Mouse (Mus musculus): ENCODE measurements around the gene Gprin3. TPM values are rescaled to one million over a fixed set of nuclear protein-coding genes. Genes with fewer than 3 reads are reported as not detected.

The Gprin3 gene
- polyA plus RNA-seq, 1 experiment from 2014 or later = 2.3 TPM

- Histone ChIP-seq H3K9me3 (replicated peaks; ENCODE audit: low read length) (no peaks in the 10 kb centered on the region), H3K36me3 (ENCODE audit: insufficient read depth, low read length) (no peaks in the 10 kb centered on the region), H3K9ac (ENCODE audit: low read depth, low read length) (peak overlapping the region; percentile 53), H3K4me2 (ENCODE audit: low read length) (peak overlapping the region; percentile 77), H3K4me1 (replicated peaks; ENCODE audit: insufficient read depth, low read length) (no peaks in the 10 kb centered on the region), H3K27ac (peak overlapping the region; percentile 68), H3K27me3 (ENCODE audit: insufficient read depth, low read length) (no peaks in the 10 kb centered on the region), H3K4me3 (replicated peaks; ENCODE audit: low read depth, low read length) (peak overlapping the region; percentile 41)
- WGBS = 44% methylated on average over 3 of the region's 3 CpGs
- DNase-seq (ENCODE audit: low spot score) (no peak), ATAC-seq (replicated peaks; ENCODE audit: low FRiP score, low read depth) (no peak)
- TF ChIP-seq CTCF (IDR thresholded peaks at IDR 0.05; ENCODE audit: low read depth) = no peak
These were observed 416 bp upstream of the Gprin3 start for GRCm38 (mm10) chr6:59426534-59426885.

- ATAC-seq (replicated peaks; ENCODE audit: low FRiP score, low read depth) = no peak
- H3K4me1 ChIP-seq (replicated peaks; ENCODE audit: insufficient read depth, low read length) = no peaks in the 10 kb centered on the region
- TF ChIP-seq CTCF (IDR thresholded peaks at IDR 0.05; ENCODE audit: low read depth) = no peak
- 74% methylated on average over 10 of the region's 10 CpGs for WGBS
- no peaks in the 10 kb centered on the region for H3K9me3 ChIP-seq (replicated peaks; ENCODE audit: low read length)
- no peak for DNase-seq (ENCODE audit: low spot score)
- 0 out of 2 replicates have a peak overlapping the region, but pooled peaks have one; percentile 68 for H3K27ac ChIP-seq
- H3K4me2 ChIP-seq (ENCODE audit: low read length) = peak overlapping the region; percentile 77
- no peaks in the 10 kb centered on the region for H3K36me3 ChIP-seq (ENCODE audit: insufficient read depth, low read length)
- no peaks in the 10 kb centered on the region for H3K27me3 ChIP-seq (ENCODE audit: insufficient read depth, low read length)
- H3K4me3 ChIP-seq (replicated peaks; ENCODE audit: low read depth, low read length) = peak overlapping the region; percentile 41; the same call in 1 of the 2 replicates
- H3K9ac ChIP-seq (ENCODE audit: low read depth, low read length) = no peak overlapping the region
These were observed 988 bp downstream of the Gprin3 start for GRCm38 (mm10) chr6:59424871-59425740.

GRCm38 (mm10) chr6:59423836-59424235 lies 2.3 kb downstream of the Gprin3 start:
- TF ChIP-seq CTCF (IDR thresholded peaks at IDR 0.05; ENCODE audit: low read depth) = no peak
- no peak for ATAC-seq (replicated peaks; ENCODE audit: low FRiP score, low read depth)
- DNase-seq (ENCODE audit: low spot score) = no peak
- Histone ChIP-seq H3K27me3 (ENCODE audit: insufficient read depth, low read length) (no peaks in the 10 kb centered on the region), H3K36me3 (ENCODE audit: insufficient read depth, low read length) (no peaks in the 10 kb centered on the region), H3K27ac (no peak overlapping the region), H3K4me3 (replicated peaks; ENCODE audit: low read depth, low read length) (no peak overlapping the region), H3K9me3 (replicated peaks; ENCODE audit: low read length) (no peaks in the 10 kb centered on the region), H3K9ac (ENCODE audit: low read depth, low read length) (no peak overlapping the region), H3K4me2 (ENCODE audit: low read length) (no peak overlapping the region), H3K4me1 (replicated peaks; ENCODE audit: insufficient read depth, low read length) (no peaks in the 10 kb centered on the region)
- WGBS = 59% methylated on average over 1 of the region's 1 CpGs

GRCm38 (mm10) chr6:59419264-59419663 lies 6.8 kb downstream of the Gprin3 start:
- WGBS = 60% methylated on average over 3 of the region's 3 CpGs
- no peak overlapping the region for H3K27ac ChIP-seq
- H3K4me1 ChIP-seq (replicated peaks; ENCODE audit: insufficient read depth, low read length) = no peaks in the 10 kb centered on the region
- DNase-seq (ENCODE audit: low spot score) = no peak
- ATAC-seq (replicated peaks; ENCODE audit: low FRiP score, low read depth) = no peak
- no peaks in the 10 kb centered on the region for H3K27me3 ChIP-seq (ENCODE audit: insufficient read depth, low read length)
- no peaks in the 10 kb centered on the region for H3K36me3 ChIP-seq (ENCODE audit: insufficient read depth, low read length)
- H3K9me3 ChIP-seq (replicated peaks; ENCODE audit: low read length) = no peaks in the 10 kb centered on the region
- no peak overlapping the region for H3K4me2 ChIP-seq (ENCODE audit: low read length)
- no peak overlapping the region for H3K4me3 ChIP-seq (replicated peaks; ENCODE audit: low read depth, low read length)
- H3K9ac ChIP-seq (ENCODE audit: low read depth, low read length) = no peak overlapping the region
- no peak for TF ChIP-seq CTCF (IDR thresholded peaks at IDR 0.05; ENCODE audit: low read depth)

- no peaks in the 10 kb centered on the region for H3K9me3 ChIP-seq (replicated peaks; ENCODE audit: low read length)
- no peaks in the 10 kb centered on the region for H3K4me1 ChIP-seq (replicated peaks; ENCODE audit: insufficient read depth, low read length)
- no peaks in the 10 kb centered on the region for H3K36me3 ChIP-seq (ENCODE audit: insufficient read depth, low read length)
- H3K4me3 ChIP-seq (replicated peaks; ENCODE audit: low read depth, low read length) = no peak overlapping the region
- WGBS = 63% methylated on average over 2 of the region's 2 CpGs
- DNase-seq (ENCODE audit: low spot score) (no peak), ATAC-seq (replicated peaks; ENCODE audit: low FRiP score, low read depth) (no peak)
- TF ChIP-seq CTCF (IDR thresholded peaks at IDR 0.05; ENCODE audit: low read depth) = no peak
- no peak overlapping the region for H3K9ac ChIP-seq (ENCODE audit: low read depth, low read length)
- H3K4me2 ChIP-seq (ENCODE audit: low read length) = no peak overlapping the region
- H3K27ac ChIP-seq = no peak overlapping the region
- H3K27me3 ChIP-seq (ENCODE audit: insufficient read depth, low read length) = no peaks in the 10 kb centered on the region
These were observed 7.4 kb downstream of the Gprin3 start for GRCm38 (mm10) chr6:59418659-59419058.

GRCm38 (mm10) chr6:59414816-59415215 lies 11.3 kb downstream of the Gprin3 start:
- Histone ChIP-seq H3K27ac (no peak overlapping the region), H3K27me3 (ENCODE audit: insufficient read depth, low read length) (no peaks in the 10 kb centered on the region)

More at GRCm38 (mm10) chr6:59414816-59415215, 11.3 kb downstream of the Gprin3 start:
- Histone ChIP-seq H3K9ac (ENCODE audit: low read depth, low read length) (no peak overlapping the region), H3K9me3 (replicated peaks; ENCODE audit: low read length) (no peaks in the 10 kb centered on the region), H3K36me3 (ENCODE audit: insufficient read depth, low read length) (no peaks in the 10 kb centered on the region), H3K4me3 (replicated peaks; ENCODE audit: low read depth, low read length) (no peak overlapping the region), H3K4me1 (replicated peaks; ENCODE audit: insufficient read depth, low read length) (no peaks in the 10 kb centered on the region), H3K4me2 (ENCODE audit: low read length) (no peak overlapping the region)
- ATAC-seq (replicated peaks; ENCODE audit: low FRiP score, low read depth) (peak; percentile 86), DNase-seq (ENCODE audit: low spot score) (peak; percentile 14)
- WGBS = 79% methylated on average over 6 of the region's 6 CpGs
- no peak for TF ChIP-seq CTCF (IDR thresholded peaks at IDR 0.05; ENCODE audit: low read depth)

Data from kidney, postnatal 0 days (tissue).